Mouse (Mus musculus) hindbrain, embryonic 15.5 days (tissue): ENCODE measurements at regions not wholly inside any gene's neighbourhood (a gene's known extent, or its start where the extent isn't known, plus 50 kb on each side); places are given as distances from the start of the nearest gene placed in this dataset.
"Not testable (repeated sequence)": the region's sequence is repeated elsewhere in the genome, so short reads cannot be mapped to it uniquely, and the experiment has no call there.

Experiments used
- ATAC-seq: fragments of 200-750 bp; cut with Nextera tagmentation; 2 replicates; pipeline ENCODE4 v1.8.0; 2017; ENCODE audit warnings: low read depth, moderate number of reproducible peaks, moderate TSS enrichment; ENCODE audit not compliant: low FRiP score
- H3K27ac ChIP-seq: fragments of 300-500 bp; sonication (generic); replicated peaks from 2 replicates; pipeline ENCODE4 v1.5.1; 2015; ENCODE audit warnings: mild to moderate bottlenecking, inconsistent platforms
- H3K27me3 ChIP-seq: fragments of 300-500 bp; sonication (generic); 2 replicates; pipeline ENCODE4 v1.6.1; 2015; ENCODE audit warnings: control low read depth, inconsistent platforms
- H3K36me3 ChIP-seq: fragments of 300-500 bp; sonication (generic); 2 replicates; pipeline ENCODE4 v1.6.1; 2015; ENCODE audit warnings: control low read depth, inconsistent platforms
- H3K4me1 ChIP-seq: fragments of 300-500 bp; sonication (generic); replicated peaks from 2 replicates; pipeline ENCODE4 v1.6.1; 2015; ENCODE audit warnings: control low read depth, inconsistent platforms
- H3K4me2 ChIP-seq: fragments of 300-500 bp; sonication (generic); 2 replicates; pipeline ENCODE4 v1.6.1; 2015; ENCODE audit warnings: moderate library complexity, mild to moderate bottlenecking, inconsistent platforms
- H3K4me3 ChIP-seq: fragments of 300-500 bp; sonication (generic); 2 replicates; pipeline ENCODE4 v1.5.1; 2015; ENCODE audit warnings: mild to moderate bottlenecking, inconsistent platforms
- H3K9ac ChIP-seq: fragments of 300-500 bp; sonication (generic); 2 replicates; pipeline ENCODE4 v1.6.1; 2015; ENCODE audit warnings: inconsistent platforms
- H3K9me3 ChIP-seq: fragments of 300-500 bp; sonication (generic); 2 replicates; pipeline ENCODE4 v1.6.1; 2016; ENCODE audit warnings: control low read depth, inconsistent platforms
- WGBS: fragments of 180-500 bp; shearing (Covaris S2); methylation state at CpG from one replicate; pipeline ENCODE4 v1.1.7; 2015; 5-methylcytosine and 5-hydroxymethylcytosine counted together

- H3K27ac ChIP-seq, H3K36me3 ChIP-seq, H3K4me1 ChIP-seq, H3K9me3 ChIP-seq, H3K27me3 ChIP-seq, H3K9ac ChIP-seq, H3K4me3 ChIP-seq, ATAC-seq, H3K4me2 ChIP-seq: not testable (repeated sequence)
Observed at GRCm38 (mm10) chr13:50754911-50755310, 56.8 kb downstream of the Gm8765 start.

- H3K4me2 ChIP-seq, H3K9ac ChIP-seq, H3K36me3 ChIP-seq, H3K9me3 ChIP-seq, H3K4me3 ChIP-seq, H3K27ac ChIP-seq, ATAC-seq, H3K4me1 ChIP-seq, H3K27me3 ChIP-seq: not testable (repeated sequence)
- 80% methylated on average over 1 of the region's 1 CpGs for WGBS
Observed at GRCm38 (mm10) chr13:50756334-50756733, 58.2 kb downstream of the Gm8765 start.

GRCm38 (mm10) chr13:50764618-50765017 lies 66.5 kb downstream of the Gm8765 start:
- 87% methylated on average over 2 of the region's 2 CpGs for WGBS
- Histone ChIP-seq H3K9me3 (no peaks in the 10 kb centered on the region), H3K9ac (no peak overlapping the region), H3K4me1 (no peaks in the 10 kb centered on the region), H3K4me3 (no peak overlapping the region), H3K36me3 (no peaks in the 10 kb centered on the region), H3K27me3 (no peaks in the 10 kb centered on the region), H3K4me2 (no peak overlapping the region), H3K27ac (no peak overlapping the region)
- ATAC-seq, result no peak

GRCm38 (mm10) chr13:50780036-50780435 lies 81.9 kb downstream of the Gm8765 start:
- not testable (repeated sequence) for H3K9ac ChIP-seq, H3K27ac ChIP-seq, H3K27me3 ChIP-seq, H3K4me3 ChIP-seq, H3K4me1 ChIP-seq, ATAC-seq, H3K9me3 ChIP-seq, H3K36me3 ChIP-seq, H3K4me2 ChIP-seq

- 30% methylated on average over 4 of the region's 5 CpGs for WGBS
- not testable (repeated sequence) for H3K4me3 ChIP-seq, H3K9ac ChIP-seq, H3K27ac ChIP-seq, H3K4me1 ChIP-seq, H3K9me3 ChIP-seq, H3K27me3 ChIP-seq, H3K36me3 ChIP-seq, H3K4me2 ChIP-seq
- peak; percentile 91; the same call in 1 of the 2 replicates for ATAC-seq
Observed at GRCm38 (mm10) chr13:50829879-50830550, 131.9 kb downstream of the Gm8765 start.
